Mouse (Mus musculus): ENCODE data around the gene Maml3. TPM values are rescaled to one million over a fixed set of nuclear protein-coding genes. Genes with fewer than 3 reads are reported as not detected.

The Maml3 gene
- polyA plus RNA-seq, 1 experiment from 2014 or later: 8.2 TPM

DNA sequence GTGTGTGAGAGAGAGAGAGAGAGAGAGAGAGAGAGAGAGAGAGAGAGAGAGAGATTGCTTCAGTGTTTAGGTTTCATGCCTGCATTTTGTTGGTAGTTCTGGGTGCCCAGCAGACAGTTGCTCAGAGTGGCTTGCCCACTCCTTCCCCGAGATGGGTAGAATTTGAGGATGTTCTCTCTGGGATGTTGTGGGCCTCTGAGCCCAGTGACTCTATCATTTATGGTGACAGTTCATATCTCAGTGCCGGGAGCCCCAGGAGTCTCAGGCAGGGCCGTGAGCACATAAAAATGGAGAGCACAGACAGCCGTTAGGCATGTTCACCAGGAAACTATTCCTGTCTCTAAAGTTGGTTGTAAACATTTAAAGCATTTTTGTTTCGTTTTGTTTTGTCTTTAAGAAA lies 443.5 kb downstream of the Maml3 start:
- Histone ChIP-seq H3K9me3 (no peaks in the 10 kb centered on the region), H3K27ac (no peak overlapping the region), H3K36me3 (no peaks in the 10 kb centered on the region), H3K4me3 (no peak overlapping the region), H3K9ac (no peak overlapping the region), H3K27me3 (no peaks in the 10 kb centered on the region), H3K4me2 (no peak overlapping the region), H3K4me1 (replicated peaks) (no peaks in the 10 kb centered on the region)
- WGBS: 70% methylated on average over 5 of the region's 5 CpGs
- ATAC-seq (ENCODE audit: low FRiP score): no peak

DNA sequence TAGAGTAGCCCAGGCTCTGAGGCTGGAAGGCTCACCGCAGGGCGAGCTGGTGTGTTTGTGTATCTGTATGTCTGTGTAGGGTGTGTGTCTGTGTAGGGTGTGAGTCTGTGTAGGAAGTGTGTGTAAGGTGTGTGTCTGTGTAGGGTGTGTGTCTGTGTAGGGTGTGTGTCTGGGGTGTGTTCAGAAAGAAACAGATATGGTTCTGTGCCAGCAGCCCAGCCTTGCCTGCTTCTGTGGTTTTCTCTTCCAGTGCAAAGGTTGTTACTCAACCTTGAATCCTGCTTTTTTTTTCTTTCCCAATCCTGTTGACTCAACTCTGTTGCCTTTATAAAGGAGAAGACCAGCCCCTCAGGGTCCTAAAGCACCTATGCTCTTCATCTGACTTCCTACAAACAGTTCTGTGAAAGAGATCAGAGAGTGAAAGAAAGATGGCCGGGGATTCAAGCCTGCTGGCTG lies 444.0 kb downstream of the Maml3 start:
- no peak overlapping the region for H3K9ac ChIP-seq
- no peaks in the 10 kb centered on the region for H3K4me1 ChIP-seq (replicated peaks)
- no peaks in the 10 kb centered on the region for H3K27me3 ChIP-seq
- WGBS: 84% methylated on average over 3 of the region's 3 CpGs
- H3K4me3 ChIP-seq: no peak overlapping the region
- no peaks in the 10 kb centered on the region for H3K9me3 ChIP-seq
- no peak for ATAC-seq (ENCODE audit: low FRiP score)
- H3K27ac ChIP-seq: no peak overlapping the region
- H3K36me3 ChIP-seq: no peaks in the 10 kb centered on the region
- H3K4me2 ChIP-seq: no peak overlapping the region

DNA sequence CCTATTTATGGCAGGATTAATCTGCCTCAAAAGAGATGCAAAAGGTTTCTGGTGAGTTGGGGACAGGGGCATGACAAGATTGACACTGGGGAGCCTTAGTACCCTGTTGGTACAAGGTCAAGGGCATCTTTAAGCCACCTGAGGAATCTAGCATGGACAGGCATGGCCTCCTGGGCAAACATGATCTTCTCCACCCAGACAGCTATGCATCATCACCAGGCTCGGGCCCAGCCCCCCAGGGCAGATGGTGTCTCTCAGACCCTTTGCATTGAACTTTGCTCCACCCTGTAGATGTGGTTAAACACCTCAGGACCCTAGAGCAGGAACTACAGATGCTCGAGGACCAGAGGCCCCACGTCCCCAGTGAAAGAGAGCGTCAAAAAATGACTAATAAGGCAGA lies 444.8 kb downstream of the Maml3 start, which contains the start of gene Mgst2:
Mgst2 (plus strand) TSS at position 301 of the 400 bp plus-strand sequence.
- no peak for ATAC-seq (ENCODE audit: low FRiP score)
- Histone ChIP-seq H3K9ac (no peak within 1 kb of the TSS), H3K36me3 (no peaks in the 10 kb centered on the region), H3K9me3 (no peaks in the 10 kb centered on the region), H3K4me2 (no peak within 1 kb of the TSS), H3K27me3 (no peaks in the 10 kb centered on the region), H3K4me3 (no peak within 1 kb of the TSS), H3K27ac (no peak within 1 kb of the TSS), H3K4me1 (replicated peaks) (no peaks in the 10 kb centered on the region)
- 51% methylated on average over 4 of the region's 4 CpGs for WGBS

DNA sequence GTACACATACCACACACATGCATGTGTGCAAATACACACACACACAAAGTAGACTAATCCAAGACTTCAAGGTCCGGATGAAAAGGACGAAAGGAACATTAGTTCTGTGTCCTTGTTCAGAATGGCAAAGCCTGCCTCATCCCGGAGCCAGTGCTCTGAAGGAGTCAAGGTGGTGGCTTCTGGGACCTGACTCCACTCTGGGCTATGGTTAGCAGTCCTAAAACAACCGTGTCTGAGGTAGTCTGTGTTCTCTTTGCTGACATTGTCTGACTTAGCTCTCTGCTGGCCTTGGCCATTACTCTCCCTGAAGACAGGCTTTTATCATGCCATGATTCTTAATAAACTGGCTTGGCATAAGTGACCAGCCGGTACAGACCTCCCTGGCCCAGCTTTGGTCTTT lies 445.5 kb downstream of the Maml3 start:
- no peak overlapping the region for H3K4me3 ChIP-seq
- H3K27ac ChIP-seq: no peak overlapping the region
- ATAC-seq (ENCODE audit: low FRiP score): no peak
- 92% methylated on average over 5 of the region's 5 CpGs for WGBS
- no peaks in the 10 kb centered on the region for H3K4me1 ChIP-seq (replicated peaks)
- no peak overlapping the region for H3K9ac ChIP-seq
- H3K36me3 ChIP-seq: no peaks in the 10 kb centered on the region
- no peaks in the 10 kb centered on the region for H3K9me3 ChIP-seq
- no peaks in the 10 kb centered on the region for H3K27me3 ChIP-seq
- no peak overlapping the region for H3K4me2 ChIP-seq

DNA sequence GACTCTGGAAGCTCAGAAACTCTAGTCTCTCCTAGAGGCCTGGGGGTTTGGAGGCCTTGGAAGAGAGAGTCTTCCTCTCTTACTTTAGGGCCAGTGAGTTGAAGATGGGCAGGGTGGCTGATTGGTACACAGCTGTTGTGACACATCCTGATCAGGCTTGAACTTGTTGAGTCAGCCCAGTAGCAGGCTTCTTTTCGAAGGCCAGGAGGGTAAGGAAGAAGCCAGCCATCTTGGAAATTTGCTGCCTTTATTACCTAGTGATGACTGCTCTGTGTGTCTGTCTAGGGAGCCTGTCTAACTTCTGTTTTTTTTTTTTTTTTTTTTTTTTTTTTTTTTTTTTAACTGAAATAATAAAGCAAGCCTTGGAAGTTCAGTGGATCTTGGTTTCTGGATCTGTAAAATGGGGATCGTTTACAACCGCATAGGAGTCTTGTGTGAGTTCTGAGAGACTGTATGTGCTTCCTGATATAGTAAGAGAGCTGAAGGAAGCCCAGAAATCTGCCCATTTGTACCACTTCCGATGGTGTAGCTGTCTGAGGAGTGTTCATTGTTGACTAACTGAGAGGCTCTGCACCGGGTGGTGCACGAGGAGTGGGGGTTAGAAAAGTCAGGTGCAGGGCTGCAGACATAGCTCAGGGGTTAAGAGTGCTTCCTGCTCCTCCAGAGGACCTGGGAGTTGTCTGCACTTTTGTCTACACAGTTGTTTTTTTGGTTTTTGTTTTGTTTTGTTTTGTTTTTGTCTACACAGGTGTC lies 450.4 kb downstream of the Maml3 start:
- H3K27ac ChIP-seq: no peak overlapping the region
- no peak for ATAC-seq (ENCODE audit: low FRiP score)
- H3K4me1 ChIP-seq (replicated peaks): peaks cover 19% of the 10 kb centered on the region
- H3K36me3 ChIP-seq: no peaks in the 10 kb centered on the region
- no peak overlapping the region for H3K4me3 ChIP-seq
- 88% methylated on average over 6 of the region's 6 CpGs for WGBS
- H3K9ac ChIP-seq: no peak overlapping the region
- no peaks in the 10 kb centered on the region for H3K9me3 ChIP-seq
- H3K4me2 ChIP-seq: no peak overlapping the region
- H3K27me3 ChIP-seq: 0 out of 2 replicates have a peak, but pooled peaks cover 5% of the 10 kb centered on the region

DNA sequence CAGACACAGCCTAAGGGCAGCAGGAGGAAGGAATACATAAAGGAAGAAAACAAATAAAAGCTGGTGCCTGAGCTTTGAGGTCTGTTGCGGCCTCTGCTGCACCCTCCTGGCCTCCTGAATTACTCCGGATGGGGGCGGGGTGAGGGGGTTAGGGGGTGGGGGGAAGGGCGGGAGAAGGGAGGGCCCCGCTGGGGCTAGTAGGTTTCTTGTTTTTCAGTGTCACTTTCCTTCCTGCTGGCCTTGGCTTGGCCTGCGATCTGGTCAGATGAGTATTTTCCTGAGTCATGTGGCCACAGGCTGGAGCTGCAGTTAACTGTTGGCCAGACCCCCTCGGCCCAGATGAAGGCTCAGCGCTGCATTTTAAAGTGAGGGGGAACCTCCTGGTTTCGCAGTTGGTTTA lies 452.2 kb downstream of the Maml3 start:
- Histone ChIP-seq H3K4me3 (no peak overlapping the region), H3K9ac (0 out of 2 replicates have a peak overlapping the region, but pooled peaks have one; percentile 4), H3K27me3 (0 out of 2 replicates have a peak, but pooled peaks cover 7% of the 10 kb centered on the region), H3K27ac (0 out of 2 replicates have a peak overlapping the region, but pooled peaks have one; percentile 8), H3K9me3 (no peaks in the 10 kb centered on the region), H3K4me1 (replicated peaks) (peaks cover 25% of the 10 kb centered on the region), H3K36me3 (no peaks in the 10 kb centered on the region), H3K4me2 (peak overlapping the region; percentile 44)
- WGBS: 2% methylated on average over 9 of the region's 9 CpGs
- ATAC-seq (ENCODE audit: low FRiP score): no peak

DNA sequence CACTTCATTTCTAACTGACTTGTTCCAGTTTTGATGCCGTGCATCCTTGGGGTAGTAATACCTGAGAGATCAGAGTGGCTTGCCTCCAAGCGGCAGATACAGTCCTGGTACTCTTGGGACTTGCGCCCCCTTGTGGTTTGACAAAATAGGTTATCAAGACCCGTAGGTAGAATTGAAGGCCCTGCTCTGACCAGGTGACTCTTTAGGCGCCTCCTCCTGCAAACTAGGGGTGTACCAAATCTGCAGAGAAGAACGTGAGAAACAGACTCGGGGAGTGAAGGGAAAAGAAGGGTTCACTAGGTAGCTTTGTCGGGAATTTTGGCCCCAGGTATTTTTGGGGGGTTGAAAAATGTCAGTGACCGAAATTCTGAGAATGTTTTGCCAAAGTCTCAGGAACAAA lies 452.6 kb downstream of the Maml3 start:
- 0 out of 2 replicates have a peak, but pooled peaks have one; percentile 33 for ATAC-seq (ENCODE audit: low FRiP score)
- 7% methylated on average over 9 of the region's 9 CpGs for WGBS

DNA sequence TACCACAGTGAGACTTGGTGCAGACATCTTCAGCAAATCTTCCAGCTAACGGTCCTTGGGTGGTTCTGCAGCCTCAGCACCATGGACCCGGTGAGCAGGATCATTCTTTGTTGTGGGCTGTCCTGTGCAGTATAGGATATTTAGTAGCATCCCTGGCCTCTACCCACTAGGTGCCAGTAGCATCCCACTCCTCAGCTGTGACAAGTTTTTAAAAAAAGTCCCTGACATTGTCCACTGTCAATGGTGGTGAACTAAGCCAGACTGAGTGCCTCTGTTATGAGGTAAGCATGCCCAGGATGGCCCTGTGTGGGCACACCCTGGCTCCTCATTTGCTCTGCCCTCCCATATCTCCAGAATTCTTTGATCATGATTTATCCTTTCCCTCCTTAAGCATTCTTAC lies 453.7 kb downstream of the Maml3 start:
- WGBS: 75% methylated on average over 2 of the region's 2 CpGs
- ATAC-seq (ENCODE audit: low FRiP score): peak; percentile 60; the same call in 1 of the 2 replicates
- H3K27me3 ChIP-seq: 0 out of 2 replicates have a peak, but pooled peaks cover 7% of the 10 kb centered on the region
- no peak overlapping the region for H3K4me2 ChIP-seq
- H3K9me3 ChIP-seq: no peaks in the 10 kb centered on the region
- H3K36me3 ChIP-seq: no peaks in the 10 kb centered on the region
- H3K4me3 ChIP-seq: no peak overlapping the region
- H3K4me1 ChIP-seq (replicated peaks): peaks cover 25% of the 10 kb centered on the region
- no peak overlapping the region for H3K27ac ChIP-seq
- peak overlapping the region; percentile 43 for H3K9ac ChIP-seq

More for the DNA sequence above, 452.6 kb downstream of the Maml3 start:
- H3K27ac ChIP-seq: no peak overlapping the region
- no peaks in the 10 kb centered on the region for H3K9me3 ChIP-seq
- H3K4me3 ChIP-seq: no peak overlapping the region
- 0 out of 2 replicates have a peak, but pooled peaks cover 7% of the 10 kb centered on the region for H3K27me3 ChIP-seq
- no peak overlapping the region for H3K9ac ChIP-seq
- H3K4me2 ChIP-seq: peak overlapping the region; percentile 44
- H3K4me1 ChIP-seq (replicated peaks): peaks cover 25% of the 10 kb centered on the region
- no peaks in the 10 kb centered on the region for H3K36me3 ChIP-seq

DNA sequence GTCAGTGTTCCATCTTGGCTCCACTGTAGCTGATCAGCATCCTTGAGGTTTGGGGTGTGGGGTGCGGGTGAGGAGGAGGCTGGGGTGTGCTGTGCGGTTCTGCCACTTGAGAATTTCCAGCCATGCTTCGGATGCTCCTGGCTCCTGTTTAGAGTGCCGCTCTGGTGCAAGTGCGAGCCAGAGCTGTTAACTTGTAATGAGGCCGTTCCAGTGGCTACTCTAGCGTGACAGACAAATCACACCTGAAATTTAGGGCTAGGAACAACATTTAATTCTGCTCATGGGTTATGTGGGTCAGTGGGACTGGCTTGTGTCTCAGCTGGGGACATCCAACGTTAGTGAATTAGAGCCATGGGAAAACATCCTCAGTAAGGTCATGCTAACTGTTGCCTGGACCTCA lies 454.9 kb downstream of the Maml3 start:
- 75% methylated on average over 8 of the region's 8 CpGs for WGBS
- Histone ChIP-seq H3K4me1 (replicated peaks) (peaks cover 25% of the 10 kb centered on the region), H3K27me3 (0 out of 2 replicates have a peak, but pooled peaks cover 7% of the 10 kb centered on the region), H3K9me3 (no peaks in the 10 kb centered on the region), H3K27ac (no peak overlapping the region), H3K4me2 (no peak overlapping the region), H3K4me3 (no peak overlapping the region), H3K9ac (no peak overlapping the region), H3K36me3 (no peaks in the 10 kb centered on the region)
- ATAC-seq (ENCODE audit: low FRiP score): no peak

DNA sequence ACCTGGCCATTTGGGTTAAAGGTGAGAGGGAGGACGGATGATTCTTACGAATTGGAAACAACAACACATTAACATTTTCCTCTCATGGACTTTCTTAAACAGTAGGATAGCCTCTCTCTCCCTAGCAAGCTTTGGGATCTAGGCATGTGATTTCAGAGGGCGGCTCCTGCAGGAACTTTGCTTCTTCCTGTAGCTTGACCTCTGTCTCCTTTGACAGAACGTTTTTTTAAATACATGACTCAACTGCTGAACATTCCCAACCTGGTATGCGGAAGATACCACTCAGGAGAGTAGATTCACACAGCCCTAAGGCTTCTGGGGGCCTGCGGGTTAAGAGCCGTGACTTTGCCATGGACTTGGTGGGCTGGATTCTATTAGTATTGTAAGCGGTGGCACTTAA lies 455.4 kb downstream of the Maml3 start:
- Histone ChIP-seq H3K4me3 (no peak overlapping the region), H3K36me3 (no peaks in the 10 kb centered on the region), H3K4me2 (no peak overlapping the region), H3K27ac (no peak overlapping the region), H3K9me3 (no peaks in the 10 kb centered on the region), H3K27me3 (0 out of 2 replicates have a peak, but pooled peaks cover 7% of the 10 kb centered on the region), H3K9ac (no peak overlapping the region), H3K4me1 (replicated peaks) (peaks cover 25% of the 10 kb centered on the region)
- 84% methylated on average over 8 of the region's 8 CpGs for WGBS
- ATAC-seq (ENCODE audit: low FRiP score): no peak

DNA sequence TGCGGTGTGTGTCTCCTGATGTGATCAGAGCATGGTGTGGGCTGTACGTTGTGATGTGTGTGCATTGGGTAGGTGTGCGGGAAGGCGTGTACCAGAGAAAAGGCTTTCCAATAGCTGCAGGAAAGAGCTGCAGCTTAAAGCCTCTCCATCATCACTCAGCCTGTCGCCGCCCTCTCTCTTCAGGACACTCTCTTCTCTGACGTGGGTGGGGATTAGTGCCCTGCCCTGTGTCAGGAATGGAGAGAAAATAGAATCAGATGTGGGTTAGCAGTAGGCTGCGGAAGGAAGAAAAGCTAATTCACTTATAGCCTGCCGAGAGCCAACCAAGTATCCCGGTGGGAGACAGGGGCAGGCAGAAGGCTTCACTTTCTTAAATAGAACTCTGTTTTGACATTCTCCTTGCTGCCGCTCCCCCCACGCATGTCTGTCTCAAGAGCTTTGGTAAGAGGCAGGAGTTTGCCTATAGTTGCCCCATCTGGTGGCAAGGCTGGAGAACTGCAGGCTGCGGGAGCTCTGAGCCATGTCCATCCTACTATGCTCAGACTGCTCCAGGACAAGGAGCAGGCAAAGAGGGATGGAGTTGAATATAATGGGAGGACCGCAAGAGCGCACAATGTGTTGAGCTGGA lies 456.7 kb downstream of the Maml3 start:
- Histone ChIP-seq H3K27me3 (0 out of 2 replicates have a peak, but pooled peaks cover 3% of the 10 kb centered on the region), H3K9me3 (no peaks in the 10 kb centered on the region), H3K4me2 (peak overlapping the region; percentile 11; the same call in 1 of the 2 replicates), H3K36me3 (no peaks in the 10 kb centered on the region), H3K4me1 (replicated peaks) (peaks cover 25% of the 10 kb centered on the region), H3K4me3 (no peak overlapping the region), H3K27ac (no peak overlapping the region), H3K9ac (peak overlapping the region; percentile 1; the same call in 1 of the 2 replicates)
- 39% methylated on average over 15 of the region's 15 CpGs for WGBS
- peak; percentile 41 for ATAC-seq (ENCODE audit: low FRiP score)

DNA sequence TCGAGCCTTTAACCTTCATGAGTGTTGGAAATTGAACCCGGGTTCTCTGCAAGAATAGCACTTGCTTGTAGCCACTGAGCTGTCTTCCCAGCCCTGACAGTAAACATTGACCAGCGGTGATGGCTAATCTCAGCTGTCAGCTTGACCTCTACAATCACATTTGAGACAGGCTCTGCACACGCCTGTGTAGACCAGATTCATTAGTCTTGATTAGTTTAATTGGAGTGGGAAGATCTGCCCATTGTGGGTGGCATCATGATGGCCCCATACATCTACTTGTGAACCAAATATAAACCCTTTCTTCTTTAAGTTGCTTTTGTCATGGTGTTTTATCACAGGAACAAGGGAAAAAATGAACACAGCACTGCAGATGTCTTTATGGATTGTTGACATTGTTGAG lies 457.5 kb downstream of the Maml3 start:
- H3K4me1 ChIP-seq (replicated peaks): peaks cover 17% of the 10 kb centered on the region
- H3K36me3 ChIP-seq: no peaks in the 10 kb centered on the region
- H3K27me3 ChIP-seq: 0 out of 2 replicates have a peak, but pooled peaks cover 3% of the 10 kb centered on the region
- no peak for ATAC-seq (ENCODE audit: low FRiP score)
- WGBS: 87% methylated on average over 4 of the region's 4 CpGs
- no peak overlapping the region for H3K4me3 ChIP-seq
- H3K4me2 ChIP-seq: no peak overlapping the region
- H3K9ac ChIP-seq: no peak overlapping the region
- no peak overlapping the region for H3K27ac ChIP-seq
- no peaks in the 10 kb centered on the region for H3K9me3 ChIP-seq

Measured in hindbrain, embryonic 13.5 days (tissue).